Mouse (Mus musculus) adipocyte (in vitro differentiated cells): ENCODE data around the gene Zic4.

ENCODE experiments used
- DNase-seq: peaks from one replicate; pipeline ENCODE4 v3.0.0-alpha.2; 2016; ENCODE audit warnings: low spot score

The Zic4 gene

DNA sequence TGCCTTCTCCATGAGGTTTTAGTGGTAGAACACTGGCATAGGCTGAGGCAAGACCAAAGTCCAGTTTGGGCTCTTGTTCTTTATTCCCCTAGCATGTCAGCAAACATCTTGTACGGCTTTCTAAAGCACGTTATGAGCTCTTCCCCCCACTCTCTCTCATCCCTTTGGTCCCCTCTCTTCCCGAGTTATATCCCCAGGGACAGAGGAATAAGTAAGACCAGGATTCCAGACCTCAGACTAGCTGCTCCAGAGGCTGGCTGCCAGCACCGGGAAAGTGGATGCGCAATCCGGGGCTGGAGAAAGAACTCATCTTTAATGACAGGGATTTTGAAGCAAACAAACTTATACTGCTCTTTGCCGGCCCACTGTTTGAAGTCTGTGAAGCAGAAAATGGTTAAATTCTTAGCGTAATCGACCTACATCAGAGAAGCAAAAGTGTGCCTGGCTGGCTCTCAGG lies 18.3 kb downstream of the Zic4 start:
- DNase-seq = no peak

- DNase-seq = no peak
These were observed 19.3 kb downstream of the Zic4 start for GRCm38 (mm10) chr9:91381284-91382110.

- no peak for DNase-seq
These were observed 19.8 kb downstream of the Zic4 start for GRCm38 (mm10) chr9:91382111-91382379.

DNA sequence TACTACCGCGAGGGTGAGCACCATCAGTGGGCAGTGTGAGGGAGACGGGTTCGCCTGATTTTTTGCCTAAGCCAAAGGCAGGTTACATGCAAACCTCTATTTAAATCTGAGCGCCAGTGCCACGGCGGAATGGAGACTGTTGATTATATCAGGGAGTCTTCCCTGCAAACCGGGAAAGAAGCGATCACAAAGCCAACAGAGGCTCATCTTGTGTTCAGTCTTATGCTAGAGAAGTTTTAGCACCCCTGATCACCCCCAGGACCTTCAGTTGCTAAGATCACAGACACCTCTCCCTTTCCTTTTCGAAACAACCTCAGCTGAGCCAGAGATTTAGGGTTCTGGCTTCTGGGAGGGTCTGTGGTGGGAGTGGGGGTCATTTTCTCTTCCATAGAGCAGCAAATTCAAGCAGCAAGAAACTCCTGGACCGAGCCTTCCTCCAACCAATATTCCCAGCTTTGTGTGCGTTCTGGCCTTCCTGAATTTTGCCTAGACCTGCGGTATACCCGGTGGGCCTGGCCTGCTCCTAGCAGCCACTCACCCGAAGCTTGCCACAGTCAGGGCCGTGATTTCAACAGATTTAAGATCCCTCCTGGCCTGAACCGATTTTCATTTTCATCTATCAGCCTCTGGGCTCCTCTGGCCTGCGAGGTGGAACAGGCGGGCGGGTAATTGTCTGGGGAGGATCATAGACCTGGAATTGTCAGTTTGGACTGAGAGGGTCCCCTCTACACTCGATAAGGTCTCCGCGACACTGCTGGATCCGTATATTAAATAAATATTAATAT lies 20.4 kb downstream of the Zic4 start:
- DNase-seq = no peak

GRCm38 (mm10) chr9:91383441-91384135 lies 21.4 kb downstream of the Zic4 start:
- DNase-seq = no peak

DNA sequence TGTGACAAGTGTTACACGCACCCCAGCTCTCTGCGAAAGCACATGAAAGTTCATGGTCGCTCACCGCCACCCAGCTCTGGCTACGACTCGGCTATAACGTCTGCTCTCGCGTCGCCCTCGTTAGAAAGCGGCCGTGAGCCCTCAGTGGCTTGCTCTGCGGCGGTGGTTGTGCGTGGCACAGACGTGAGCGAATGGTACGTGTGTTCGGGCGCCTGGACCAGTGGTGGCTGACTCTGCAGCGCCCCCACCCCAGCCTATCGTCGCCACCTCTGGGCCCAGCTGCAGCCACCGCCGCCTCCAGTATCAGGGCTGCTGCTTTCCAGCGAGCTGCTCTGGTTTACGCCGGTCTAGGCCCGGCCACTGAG lies 21.9 kb downstream of the Zic4 start:
- DNase-seq = no peak

GRCm38 (mm10) chr9:91384693-91385560 lies 22.7 kb downstream of the Zic4 start:
- DNase-seq = no peak

- DNase-seq = no peak
These were observed 23.6 kb downstream of the Zic4 start for GRCm38 (mm10) chr9:91385561-91386430.

DNA sequence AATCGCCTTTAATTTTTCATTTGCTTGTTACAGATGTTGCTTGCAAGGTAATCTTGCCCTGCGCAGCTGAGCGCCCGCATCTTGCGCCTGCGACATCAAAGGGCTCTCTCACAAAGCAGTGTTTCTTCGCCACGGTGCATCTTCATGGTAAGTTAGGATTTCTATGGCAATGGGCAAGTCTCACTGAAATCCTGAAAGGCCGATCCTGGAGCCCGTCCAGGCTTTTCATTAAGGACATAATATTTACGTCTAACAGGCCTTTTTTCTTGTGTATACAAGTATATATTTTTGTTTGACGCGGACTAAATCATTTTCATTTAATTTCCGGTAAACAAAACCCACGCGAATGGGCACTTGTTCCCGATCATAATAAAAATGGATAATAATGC lies 24.3 kb downstream of the Zic4 start:
- no peak for DNase-seq

DNA sequence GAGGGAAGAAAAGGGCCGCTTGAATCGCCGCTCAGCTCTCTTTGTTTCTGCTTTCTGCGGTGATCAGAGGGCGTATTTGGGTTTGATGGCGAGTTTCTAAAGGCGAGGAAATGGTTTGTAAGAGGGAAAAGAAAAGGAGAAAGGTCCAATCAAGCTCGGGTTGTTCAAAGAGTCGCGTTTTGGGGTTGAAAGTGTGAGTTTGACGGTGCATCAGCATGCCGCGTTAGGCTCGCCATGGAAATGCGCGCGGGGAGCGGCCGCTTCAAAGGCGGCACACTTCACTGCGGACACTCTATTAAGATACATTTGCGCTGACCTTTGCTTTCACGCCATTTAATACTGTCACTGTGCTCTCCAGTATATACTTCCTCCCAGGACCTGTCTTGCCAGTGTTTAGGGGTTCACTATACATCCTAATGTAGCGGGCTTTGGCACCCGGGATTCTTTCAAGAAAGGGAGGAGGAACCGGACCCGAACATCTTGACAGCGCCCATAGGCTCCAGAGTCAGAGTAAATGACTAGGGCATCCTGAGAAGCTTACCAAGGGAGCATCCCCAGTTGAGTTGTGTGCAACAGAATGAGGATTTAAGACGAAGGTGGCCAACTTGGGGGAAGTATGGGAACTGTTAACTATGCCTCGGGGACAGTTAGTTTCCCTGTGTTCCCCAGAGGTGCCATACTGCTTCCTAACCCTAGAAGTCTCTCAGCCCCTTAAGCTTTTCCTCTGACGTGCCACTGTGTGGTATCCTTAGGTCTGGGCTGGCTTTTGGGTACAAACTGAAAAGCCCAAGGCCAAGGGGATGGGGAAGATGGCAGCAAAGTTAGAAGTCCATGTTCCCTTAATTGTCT lies 24.9 kb downstream of the Zic4 start:
- DNase-seq = no peak

GRCm38 (mm10) chr9:91387740-91388080 lies 25.5 kb downstream of the Zic4 start:
- DNase-seq = no peak

- DNase-seq = no peak
These were observed 26.0 kb downstream of the Zic4 start for GRCm38 (mm10) chr9:91388173-91388572.

DNA sequence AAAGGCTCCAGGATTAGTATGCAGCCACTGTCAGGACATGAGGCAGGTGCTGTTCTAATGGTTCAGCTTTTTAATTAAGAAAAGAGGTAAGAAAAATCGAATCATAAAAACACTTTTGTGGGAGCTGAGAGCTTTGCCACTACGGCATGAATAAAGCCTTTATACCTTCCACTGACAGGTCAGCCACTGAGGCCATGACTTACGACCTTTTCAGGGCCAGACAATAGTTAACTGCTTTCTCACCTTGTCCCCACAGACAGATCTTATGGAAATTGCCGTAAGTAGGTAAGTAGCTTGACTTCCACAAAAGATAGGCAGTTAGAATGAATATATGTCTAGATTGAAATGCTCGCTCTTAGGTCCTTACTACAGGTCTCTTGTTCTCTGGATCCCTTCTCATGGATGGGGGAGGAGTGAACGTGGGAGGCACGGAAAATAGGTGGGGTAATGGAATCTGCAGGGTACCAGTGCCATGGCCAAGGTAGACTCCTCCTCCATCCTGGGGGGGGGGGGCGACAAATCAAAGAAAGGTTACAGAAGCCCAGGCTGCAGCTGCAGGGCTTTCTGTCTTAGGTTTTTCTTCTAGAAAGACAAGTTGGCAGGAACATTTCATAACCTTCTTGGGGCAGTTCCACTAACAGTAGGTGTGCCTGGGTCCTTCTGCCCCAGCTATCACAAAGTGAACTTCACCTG lies 31.3 kb downstream of the Zic4 start:
- no peak for DNase-seq

GRCm38 (mm10) chr9:91394211-91394646 lies 32.0 kb downstream of the Zic4 start:
- DNase-seq = no peak

DNA sequence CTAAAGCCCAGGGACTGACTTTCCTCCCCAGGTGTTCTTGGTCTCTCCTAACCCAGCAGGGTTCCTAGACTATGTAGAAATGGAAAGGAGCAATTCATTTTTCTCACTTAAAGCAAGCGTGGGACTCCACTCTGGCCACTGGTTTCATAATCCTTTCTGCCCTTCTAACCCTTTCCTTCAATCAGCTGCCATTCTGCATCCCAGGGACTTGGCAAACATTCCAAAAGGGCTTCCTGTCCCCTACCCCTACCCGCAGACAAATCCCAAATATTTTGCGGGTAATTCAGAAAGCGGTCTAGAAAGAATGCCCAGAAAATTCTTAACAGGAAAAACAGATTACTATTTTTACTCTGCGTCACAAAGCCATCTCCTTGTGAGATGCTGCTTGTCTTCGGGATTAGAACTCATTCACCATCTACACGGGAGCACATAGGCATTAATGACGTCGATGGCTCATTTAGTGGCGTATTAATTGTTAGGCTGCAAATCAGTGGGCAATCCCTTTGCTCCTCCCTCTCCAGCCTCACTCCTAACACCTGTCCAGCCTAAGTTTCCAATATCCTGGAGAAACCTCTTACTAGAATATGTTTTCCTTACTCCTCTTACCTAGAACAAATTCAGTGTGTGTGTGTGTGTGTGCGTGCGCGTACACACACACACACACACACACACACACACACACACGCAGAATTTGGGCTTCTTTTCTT lies 33.0 kb downstream of the Zic4 start:
- DNase-seq = no peak

DNA sequence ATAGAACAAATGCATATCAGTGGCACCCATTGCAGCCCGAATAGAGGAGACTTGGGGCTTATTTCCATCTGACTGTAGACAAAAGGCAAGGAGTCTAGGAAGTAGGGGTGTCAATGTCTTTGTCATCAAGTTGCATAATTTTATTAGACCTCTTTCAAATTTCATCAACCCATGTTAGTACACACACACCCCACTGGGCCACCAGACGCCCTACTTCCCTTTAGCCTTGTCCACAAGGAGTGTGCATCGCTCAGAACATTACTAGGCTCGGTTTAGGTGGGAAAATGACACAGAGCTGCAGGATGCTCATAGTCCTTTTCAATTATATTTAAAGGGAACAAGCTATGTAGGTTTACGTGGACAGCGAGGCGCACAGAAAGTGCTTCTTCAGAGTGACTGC lies 37.8 kb downstream of the Zic4 start:
- DNase-seq = no peak

- DNase-seq = no peak
These were observed 38.4 kb downstream of the Zic4 start for GRCm38 (mm10) chr9:91400482-91401093.

- no peak for DNase-seq
These were observed 39.3 kb downstream of the Zic4 start for GRCm38 (mm10) chr9:91401471-91401870.
